Mouse (Mus musculus): Measurements from ENCODE around the gene Islr2.

- TF ChIP-seq CTCF (IDR thresholded peaks at IDR 0.05; ENCODE audit: borderline replicate concordance, insufficient read depth, low read length) (peak; percentile 14; the same call in 1 of the 2 replicates), POLR2A (IDR thresholded peaks at IDR 0.05; ENCODE audit: low read depth, low read length) (no peak)
These were observed at the start of gene Islr2, which contains the start of gene Islr for GRCm38 (mm10) chr9:58203516-58204447.
